Mouse (Mus musculus) forebrain, embryonic 14.5 days (tissue): ENCODE results near the gene Cdh6. TPM values are rescaled to one million over a fixed set of nuclear protein-coding genes. Genes with fewer than 3 reads are reported as not detected.

Source experiments
- ATAC-seq: fragments of 200-750 bp; cut with Nextera tagmentation; 2 replicates; pipeline ENCODE4 v1.8.0; 2017; ENCODE audit warnings: mild to moderate bottlenecking, moderate library complexity
- DNase-seq: peaks from one replicate; pipeline ENCODE4 v3.0.0-alpha.2; 2015; ENCODE audit warnings: low spot score
- H3K27ac ChIP-seq: fragments of 300-500 bp; sonication (generic); 2 replicates; pipeline ENCODE4 v1.5.1; 2014; ENCODE audit warnings: low read depth, mild to moderate bottlenecking, control low read depth, low read length, moderate library complexity
- H3K27me3 ChIP-seq: fragments of 300-500 bp; sonication (generic); replicated peaks from 2 replicates; pipeline ENCODE4 v1.6.1; 2014; ENCODE audit warnings: low read length, control low read depth, mixed read lengths; ENCODE audit not compliant: control insufficient read depth, insufficient read depth
- H3K36me3 ChIP-seq: fragments of 300-500 bp; sonication (generic); 2 replicates; pipeline ENCODE4 v1.6.1; 2014; ENCODE audit warnings: low read length, control low read depth; ENCODE audit not compliant: control insufficient read depth, insufficient read depth
- H3K4me1 ChIP-seq: fragments of 300-500 bp; sonication (generic); 2 replicates; pipeline ENCODE4 v1.6.1; 2014; ENCODE audit warnings: antibody characterized with exemption, low read length, control low read depth; ENCODE audit not compliant: control insufficient read depth, insufficient read depth
- H3K4me2 ChIP-seq: fragments of 300-500 bp; sonication (generic); 2 replicates; pipeline ENCODE4 v1.6.1; 2014; ENCODE audit warnings: mild to moderate bottlenecking, control low read depth, low read length
- H3K4me3 ChIP-seq: fragments of 300-500 bp; sonication (generic); 2 replicates; pipeline ENCODE4 v1.5.1; 2014; ENCODE audit warnings: low read depth, low read length, control low read depth
- H3K9ac ChIP-seq: fragments of 300-500 bp; sonication (generic); 2 replicates; pipeline ENCODE4 v1.6.1; 2014; ENCODE audit warnings: mild to moderate bottlenecking, low read length, control low read depth, moderate library complexity
- H3K9me3 ChIP-seq: fragments of 300-500 bp; sonication (generic); replicated peaks from 2 replicates; pipeline ENCODE4 v1.6.1; 2016; ENCODE audit warnings: low read length, control low read depth, mixed read lengths; ENCODE audit not compliant: control insufficient read depth
- WGBS: fragments of 180-500 bp; shearing (Covaris S2); extraction: QIAGEN DNeasy Blood & Tissue Kit; methylation state at CpG from one replicate; pipeline ENCODE4 v1.1.7; 2014; 5-methylcytosine and 5-hydroxymethylcytosine counted together
- polyA plus RNA-seq: library from polyadenylated mRNA; unstranded; fragments of >200 nt; fragmentation: Nextera tagmentation; extraction: Ambion mirVana; gene quantifications from 2 replicates; pipeline ENCODE4 v1.2.1, GENCODE M21; 2014

Cdh6 gene
- polyA plus RNA-seq, 1 experiment from 2014 or later: 4.5 TPM

- Histone ChIP-seq H3K9me3 (no peaks in the 10 kb centered on the region), H3K4me1 (peaks cover 14% of the 10 kb centered on the region), H3K27ac (peak overlapping the region; percentile 75; the same call in 1 of the 2 replicates), H3K36me3 (no peaks in the 10 kb centered on the region), H3K9ac (peak overlapping the region; percentile 72), H3K4me2 (peak overlapping the region; percentile 89), H3K27me3 (no peaks in the 10 kb centered on the region), H3K4me3 (peak overlapping the region; percentile 60)
- ATAC-seq: no peak
- DNase-seq: peak; percentile 45
- WGBS: under 1% methylated on average over 26 of the region's 26 CpGs
Measured at GRCm38 (mm10) chr15:13172365-13173070, 957 bp downstream of the Cdh6 start.

- WGBS: under 1% methylated on average over 16 of the region's 16 CpGs
- no peaks in the 10 kb centered on the region for H3K36me3 ChIP-seq
- H3K4me1 ChIP-seq: peaks cover 14% of the 10 kb centered on the region
- DNase-seq (peak; percentile 33), ATAC-seq (no peak)
- no peak overlapping the region for H3K27ac ChIP-seq
- H3K9ac ChIP-seq: peak overlapping the region; percentile 72
- H3K9me3 ChIP-seq: no peaks in the 10 kb centered on the region
- H3K4me2 ChIP-seq: peak overlapping the region; percentile 89
- no peaks in the 10 kb centered on the region for H3K27me3 ChIP-seq
- peak overlapping the region; percentile 60 for H3K4me3 ChIP-seq
Measured at GRCm38 (mm10) chr15:13171486-13172364, 1.8 kb downstream of the Cdh6 start.

- no peak for ATAC-seq
- WGBS: 93% methylated on average over 13 of the region's 13 CpGs
- Histone ChIP-seq H3K36me3 (no peaks in the 10 kb centered on the region), H3K9me3 (no peaks in the 10 kb centered on the region), H3K27ac (no peak overlapping the region), H3K4me3 (no peak overlapping the region), H3K4me2 (no peak overlapping the region), H3K4me1 (no peaks in the 10 kb centered on the region), H3K9ac (no peak overlapping the region), H3K27me3 (no peaks in the 10 kb centered on the region)
- DNase-seq: no peak
Measured at GRCm38 (mm10) chr15:13165094-13165885, 8.2 kb downstream of the Cdh6 start.

- no peak overlapping the region for H3K9ac ChIP-seq
- no peaks in the 10 kb centered on the region for H3K36me3 ChIP-seq
- no peak for DNase-seq
- no peaks in the 10 kb centered on the region for H3K9me3 ChIP-seq
- H3K4me2 ChIP-seq: no peak overlapping the region
- H3K27me3 ChIP-seq: no peaks in the 10 kb centered on the region
- WGBS: 96% methylated on average over 5 of the region's 5 CpGs
- ATAC-seq: no peak
- H3K4me3 ChIP-seq: no peak overlapping the region
- no peak overlapping the region for H3K27ac ChIP-seq
- H3K4me1 ChIP-seq: no peaks in the 10 kb centered on the region
Measured at GRCm38 (mm10) chr15:13155820-13156219, 17.7 kb downstream of the Cdh6 start.

GRCm38 (mm10) chr15:13155418-13155817, 18.1 kb downstream of the Cdh6 start:
- no peak for ATAC-seq
- Histone ChIP-seq H3K4me1 (no peaks in the 10 kb centered on the region), H3K4me3 (no peak overlapping the region), H3K27ac (no peak overlapping the region), H3K36me3 (no peaks in the 10 kb centered on the region), H3K9ac (no peak overlapping the region), H3K9me3 (no peaks in the 10 kb centered on the region), H3K27me3 (no peaks in the 10 kb centered on the region), H3K4me2 (no peak overlapping the region)
- no peak for DNase-seq
- WGBS: 74% methylated on average over 6 of the region's 6 CpGs

GRCm38 (mm10) chr15:13141983-13142382, 31.5 kb downstream of the Cdh6 start:
- Histone ChIP-seq H3K9me3 (no peaks in the 10 kb centered on the region), H3K27me3 (no peaks in the 10 kb centered on the region), H3K4me3 (no peak overlapping the region), H3K9ac (no peak overlapping the region), H3K4me1 (no peaks in the 10 kb centered on the region; the same call in 1 of the 2 replicates), H3K36me3 (no peaks in the 10 kb centered on the region), H3K27ac (no peak overlapping the region), H3K4me2 (no peak overlapping the region)
- 62% methylated on average over 4 of the region's 4 CpGs for WGBS
- DNase-seq (no peak), ATAC-seq (no peak)

GRCm38 (mm10) chr15:13139662-13140061, 33.8 kb downstream of the Cdh6 start:
- DNase-seq: no peak
- H3K4me3 ChIP-seq: no peak overlapping the region
- ATAC-seq: no peak
- no peak overlapping the region for H3K4me2 ChIP-seq
- H3K27me3 ChIP-seq: no peaks in the 10 kb centered on the region
- H3K9me3 ChIP-seq: no peaks in the 10 kb centered on the region
- 67% methylated on average over 5 of the region's 5 CpGs for WGBS
- H3K27ac ChIP-seq: no peak overlapping the region
- no peaks in the 10 kb centered on the region; the same call in 1 of the 2 replicates for H3K4me1 ChIP-seq
- no peaks in the 10 kb centered on the region for H3K36me3 ChIP-seq
- no peak overlapping the region for H3K9ac ChIP-seq

GRCm38 (mm10) chr15:13137166-13137565, 36.3 kb downstream of the Cdh6 start:
- H3K27me3 ChIP-seq: no peaks in the 10 kb centered on the region
- no peak for ATAC-seq
- DNase-seq: peak; percentile 50
- H3K4me3 ChIP-seq: no peak overlapping the region
- WGBS: 65% methylated on average over 6 of the region's 6 CpGs
- no peaks in the 10 kb centered on the region; the same call in 1 of the 2 replicates for H3K4me1 ChIP-seq
- H3K9ac ChIP-seq: no peak overlapping the region
- no peaks in the 10 kb centered on the region for H3K9me3 ChIP-seq
- H3K36me3 ChIP-seq: no peaks in the 10 kb centered on the region
- no peak overlapping the region for H3K4me2 ChIP-seq
- H3K27ac ChIP-seq: no peak overlapping the region
